Mouse (Mus musculus) splenic B cell, adult 2 months (primary cell): ENCODE measurements around the gene Cacng6.

Source experiments
- DNase-seq: peaks from one replicate; pipeline ENCODE4 v3.0.0-alpha.2; 2011; ENCODE audit warnings: low read depth, low spot score
- H3K27me3 ChIP-seq: 2 replicates; pipeline ENCODE4 v1.6.1; 2012; ENCODE audit warnings: mild to moderate bottlenecking, low read length, moderate library complexity, mixed read lengths; ENCODE audit not compliant: control insufficient read depth, poor library complexity, insufficient read depth, severe bottlenecking
- H3K36me3 ChIP-seq: 2 replicates; pipeline ENCODE4 v1.6.1; 2012; ENCODE audit warnings: mild to moderate bottlenecking, low read length, moderate library complexity, mixed read lengths; ENCODE audit not compliant: control insufficient read depth, poor library complexity, insufficient read depth, severe bottlenecking

Gene Cacng6

GRCm38 (mm10) chr7:3399937-3400336 lies 24.1 kb upstream of the Cacng6 start:
- DNase-seq = no peak

GRCm38 (mm10) chr7:3409729-3410520 lies 14.1 kb upstream of the Cacng6 start:
- Histone ChIP-seq H3K27me3 (no peaks in the 10 kb centered on the region; the same call in 1 of the 2 replicates), H3K36me3 (no peaks in the 10 kb centered on the region)
- peak; percentile 28 for DNase-seq

More at GRCm38 (mm10) chr7:3399937-3400336, 24.1 kb upstream of the Cacng6 start:
- no peaks in the 10 kb centered on the region for H3K27me3 ChIP-seq
- H3K36me3 ChIP-seq = no peaks in the 10 kb centered on the region

DNA sequence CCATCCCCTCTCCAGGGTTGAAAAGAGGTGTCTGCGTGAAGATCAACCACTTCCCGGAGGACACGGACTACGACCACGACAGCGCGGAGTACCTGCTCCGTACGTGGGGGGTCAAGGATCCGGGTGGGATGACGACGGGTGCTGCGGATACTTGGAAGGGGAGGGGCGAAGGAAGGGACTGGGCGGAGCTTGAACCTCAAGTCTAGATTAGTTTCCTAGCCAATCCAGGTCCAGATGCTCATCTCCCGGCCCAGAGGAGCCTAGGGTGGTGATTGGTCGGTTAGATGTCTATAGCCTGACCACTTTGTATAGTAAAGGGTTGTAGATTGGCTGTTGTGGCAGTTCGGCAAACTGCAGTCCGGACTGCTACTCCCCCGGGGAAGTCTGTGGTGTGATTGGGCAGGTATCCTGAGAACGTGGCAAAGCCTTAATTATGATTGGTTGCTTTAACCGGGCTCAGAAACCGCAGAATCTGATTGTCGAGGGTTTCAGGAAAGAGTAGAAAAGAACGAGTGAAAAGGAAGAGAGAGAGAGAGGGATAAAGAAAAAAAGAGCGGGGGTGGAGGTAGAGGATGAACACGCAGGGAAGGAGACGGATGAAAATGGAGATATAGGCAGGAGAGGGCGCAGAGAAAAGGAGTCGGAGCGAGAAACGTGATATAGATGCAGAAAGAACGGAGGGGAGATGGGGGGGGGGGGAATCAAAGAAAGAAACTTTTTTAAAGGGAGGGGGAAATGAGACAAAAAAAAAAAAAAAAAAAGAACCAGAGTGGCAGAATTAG lies 12.6 kb upstream of the Cacng6 start:
- H3K27me3 ChIP-seq = no peaks in the 10 kb centered on the region; the same call in 1 of the 2 replicates
- no peaks in the 10 kb centered on the region for H3K36me3 ChIP-seq
- peak; percentile 24 for DNase-seq

GRCm38 (mm10) chr7:3412036-3412435 lies 12.0 kb upstream of the Cacng6 start:
- H3K36me3 ChIP-seq = no peaks in the 10 kb centered on the region
- H3K27me3 ChIP-seq = no peaks in the 10 kb centered on the region; the same call in 1 of the 2 replicates
- no peak for DNase-seq

- Histone ChIP-seq H3K27me3 (no peaks in the 10 kb centered on the region; the same call in 1 of the 2 replicates), H3K36me3 (no peaks in the 10 kb centered on the region)
- no peak for DNase-seq
Measured at GRCm38 (mm10) chr7:3414888-3415287, 9.1 kb upstream of the Cacng6 start.

- no peaks in the 10 kb centered on the region; the same call in 1 of the 2 replicates for H3K27me3 ChIP-seq
- DNase-seq = no peak
Measured at GRCm38 (mm10) chr7:3415378-3415777, 8.6 kb upstream of the Cacng6 start.

DNA sequence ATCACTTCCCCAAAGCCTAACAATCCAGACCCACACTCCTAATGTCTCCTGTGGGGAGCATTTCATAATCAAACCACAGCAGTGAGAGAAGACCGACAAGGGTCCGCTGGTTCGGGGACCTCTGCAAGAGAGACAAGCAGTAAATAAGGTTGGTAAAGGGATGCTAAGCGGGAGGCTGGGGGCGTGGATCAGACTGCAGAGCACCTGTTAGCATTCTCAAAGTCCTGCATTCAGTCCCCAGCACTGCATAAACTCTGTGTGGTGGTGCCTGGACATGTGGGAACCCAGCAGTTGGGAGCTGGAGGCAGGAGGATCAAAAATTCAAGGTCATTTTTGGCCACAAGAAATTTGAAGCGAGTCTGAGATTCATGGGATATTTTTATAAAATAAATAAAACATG lies 4.1 kb upstream of the Cacng6 start:
- Histone ChIP-seq H3K36me3 (no peaks in the 10 kb centered on the region), H3K27me3 (no peaks in the 10 kb centered on the region; the same call in 1 of the 2 replicates)
- no peak for DNase-seq

More at GRCm38 (mm10) chr7:3415378-3415777, 8.6 kb upstream of the Cacng6 start:
- no peaks in the 10 kb centered on the region for H3K36me3 ChIP-seq

GRCm38 (mm10) chr7:3420466-3420865 lies 3.5 kb upstream of the Cacng6 start:
- Histone ChIP-seq H3K27me3 (no peaks in the 10 kb centered on the region; the same call in 1 of the 2 replicates), H3K36me3 (no peaks in the 10 kb centered on the region)
- no peak for DNase-seq

GRCm38 (mm10) chr7:3421297-3421696 lies 2.7 kb upstream of the Cacng6 start:
- H3K36me3 ChIP-seq = no peaks in the 10 kb centered on the region
- no peak for DNase-seq
- H3K27me3 ChIP-seq = no peaks in the 10 kb centered on the region; the same call in 1 of the 2 replicates

GRCm38 (mm10) chr7:3422051-3422450 lies 1.9 kb upstream of the Cacng6 start:
- no peak for DNase-seq
- Histone ChIP-seq H3K36me3 (no peaks in the 10 kb centered on the region), H3K27me3 (no peaks in the 10 kb centered on the region; the same call in 1 of the 2 replicates)

- DNase-seq = no peak
- no peaks in the 10 kb centered on the region; the same call in 1 of the 2 replicates for H3K27me3 ChIP-seq
- no peaks in the 10 kb centered on the region for H3K36me3 ChIP-seq
Measured at GRCm38 (mm10) chr7:3423430-3423829, 565 bp upstream of the Cacng6 start.

DNA sequence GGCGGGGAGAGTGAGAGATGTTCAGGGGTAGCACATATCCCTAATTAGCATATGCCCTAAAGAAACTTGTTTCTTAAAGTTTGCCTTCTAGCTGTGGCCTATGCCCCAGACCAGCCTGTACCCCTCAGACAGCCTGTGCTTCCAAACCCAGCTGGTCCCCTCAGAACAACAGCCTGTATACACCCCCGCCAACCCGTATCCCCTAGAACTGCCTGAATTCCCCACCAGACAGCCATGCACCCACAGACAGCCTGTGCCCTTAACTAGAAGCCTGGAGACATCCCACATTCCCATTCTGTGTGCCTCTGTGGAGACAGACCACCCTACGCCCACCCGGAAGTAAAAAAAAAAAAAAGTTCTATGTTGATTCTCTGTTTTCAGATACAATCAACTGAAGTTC lies 1.1 kb downstream of the Cacng6 start:
- Histone ChIP-seq H3K36me3 (no peaks in the 10 kb centered on the region), H3K27me3 (no peaks in the 10 kb centered on the region; the same call in 1 of the 2 replicates)

GRCm38 (mm10) chr7:3430161-3430560 lies 6.2 kb downstream of the Cacng6 start:
- Histone ChIP-seq H3K36me3 (no peaks in the 10 kb centered on the region), H3K27me3 (no peaks in the 10 kb centered on the region)
- DNase-seq = no peak

More for the DNA sequence above, 1.1 kb downstream of the Cacng6 start:
- no peak for DNase-seq

- Histone ChIP-seq H3K36me3 (no peaks in the 10 kb centered on the region), H3K27me3 (no peaks in the 10 kb centered on the region)
- no peak for DNase-seq
Measured at GRCm38 (mm10) chr7:3432066-3432465, 8.1 kb downstream of the Cacng6 start.

DNA sequence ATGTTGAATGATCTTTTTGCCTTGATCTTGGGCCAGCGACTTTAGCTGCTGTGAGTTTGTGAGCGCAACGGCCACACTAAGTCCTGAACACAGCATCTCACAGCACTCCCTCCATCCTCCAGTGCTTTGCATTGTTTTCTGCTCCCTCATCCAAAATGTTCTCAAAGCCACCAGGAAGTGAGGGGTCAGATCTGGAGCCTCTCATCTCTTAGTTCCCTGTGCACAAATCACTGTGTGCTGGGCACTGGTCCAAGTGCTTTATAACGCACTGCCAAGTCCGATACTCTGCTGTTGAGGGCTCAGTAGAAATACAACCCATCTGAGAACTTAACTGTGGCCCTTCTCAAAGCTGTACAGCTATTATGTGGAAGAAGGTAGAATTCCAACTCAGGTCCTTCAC lies 13.9 kb downstream of the Cacng6 start:
- no peak for DNase-seq
- Histone ChIP-seq H3K36me3 (no peaks in the 10 kb centered on the region), H3K27me3 (no peaks in the 10 kb centered on the region)
